Mouse (Mus musculus): ENCODE measurements around the gene Adprm. TPM values are rescaled to one million over a fixed set of nuclear protein-coding genes. Genes with fewer than 3 reads are reported as not detected.

Adprm gene
- polyA plus RNA-seq, 1 experiment from 2014 or later: 17.3 TPM

- Histone ChIP-seq H3K4me1 (replicated peaks; ENCODE audit: control insufficient read depth, insufficient read depth) (no peaks in the 10 kb centered on the region), H3K27ac (replicated peaks) (no peak overlapping the region), H3K4me3 (ENCODE audit: low read depth, low read length) (no peak overlapping the region), H3K4me2 (replicated peaks; ENCODE audit: low read depth) (no peak overlapping the region), H3K36me3 (ENCODE audit: control insufficient read depth, insufficient read depth, low read length) (no peaks in the 10 kb centered on the region), H3K27me3 (ENCODE audit: control insufficient read depth, insufficient read depth, low read length) (no peaks in the 10 kb centered on the region), H3K9me3 (ENCODE audit: control insufficient read depth, low read length) (no peaks in the 10 kb centered on the region), H3K9ac (ENCODE audit: low read length) (no peak overlapping the region)
- DNase-seq (ENCODE audit: low spot score): no peak
- ATAC-seq (ENCODE audit: low FRiP score, low TSS enrichment): no peak
- TF ChIP-seq EP300 (optimal IDR thresholded peaks at IDR 0.05): no peak
- TF ChIP-seq CTCF (IDR thresholded peaks at IDR 0.05; ENCODE audit: low read depth): no peak
- WGBS: 27% methylated on average over 3 of the region's 3 CpGs
These were observed 22.6 kb upstream of the Adprm start for GRCm38 (mm10) chr11:67075036-67075435.

GRCm38 (mm10) chr11:67072615-67073130, 20.3 kb upstream of the Adprm start:
- TF ChIP-seq EP300 (optimal IDR thresholded peaks at IDR 0.05) (no peak), CTCF (IDR thresholded peaks at IDR 0.05; ENCODE audit: low read depth) (no peak)
- DNase-seq (ENCODE audit: low spot score): no peak
- Histone ChIP-seq H3K27me3 (ENCODE audit: control insufficient read depth, insufficient read depth, low read length) (no peaks in the 10 kb centered on the region), H3K9me3 (ENCODE audit: control insufficient read depth, low read length) (no peaks in the 10 kb centered on the region), H3K4me3 (ENCODE audit: low read depth, low read length) (no peak overlapping the region), H3K4me2 (replicated peaks; ENCODE audit: low read depth) (no peak overlapping the region), H3K4me1 (replicated peaks; ENCODE audit: control insufficient read depth, insufficient read depth) (no peaks in the 10 kb centered on the region), H3K9ac (ENCODE audit: low read length) (no peak overlapping the region), H3K27ac (replicated peaks) (no peak overlapping the region), H3K36me3 (ENCODE audit: control insufficient read depth, insufficient read depth, low read length) (0 out of 2 replicates have a peak, but pooled peaks cover under 1% of the 10 kb centered on the region)
- no peak for ATAC-seq (ENCODE audit: low FRiP score, low TSS enrichment)
- 75% methylated on average over 15 of the region's 15 CpGs for WGBS

- Histone ChIP-seq H3K4me3 (ENCODE audit: low read depth, low read length) (no peak overlapping the region), H3K36me3 (ENCODE audit: control insufficient read depth, insufficient read depth, low read length) (peaks cover 21% of the 10 kb centered on the region), H3K27me3 (ENCODE audit: control insufficient read depth, insufficient read depth, low read length) (no peaks in the 10 kb centered on the region), H3K9me3 (ENCODE audit: control insufficient read depth, low read length) (no peaks in the 10 kb centered on the region), H3K4me2 (replicated peaks; ENCODE audit: low read depth) (no peak overlapping the region), H3K4me1 (replicated peaks; ENCODE audit: control insufficient read depth, insufficient read depth) (no peaks in the 10 kb centered on the region), H3K9ac (ENCODE audit: low read length) (no peak overlapping the region), H3K27ac (replicated peaks) (no peak overlapping the region)
- TF ChIP-seq CTCF (IDR thresholded peaks at IDR 0.05; ENCODE audit: low read depth) (no peak), EP300 (optimal IDR thresholded peaks at IDR 0.05) (no peak)
- DNase-seq (ENCODE audit: low spot score) (no peak), ATAC-seq (ENCODE audit: low FRiP score, low TSS enrichment) (no peak)
- WGBS: 74% methylated on average over 3 of the region's 3 CpGs
These were observed 15.3 kb upstream of the Adprm start for GRCm38 (mm10) chr11:67067741-67068140.

GRCm38 (mm10) chr11:67062726-67063125, 10.3 kb upstream of the Adprm start:
- no peak for TF ChIP-seq CTCF (IDR thresholded peaks at IDR 0.05; ENCODE audit: low read depth)
- no peak overlapping the region for H3K27ac ChIP-seq (replicated peaks)
- H3K27me3 ChIP-seq (ENCODE audit: control insufficient read depth, insufficient read depth, low read length): no peaks in the 10 kb centered on the region
- H3K4me3 ChIP-seq (ENCODE audit: low read depth, low read length): no peak overlapping the region
- H3K4me1 ChIP-seq (replicated peaks; ENCODE audit: control insufficient read depth, insufficient read depth): no peaks in the 10 kb centered on the region
- ATAC-seq (ENCODE audit: low FRiP score, low TSS enrichment) (no peak), DNase-seq (ENCODE audit: low spot score) (no peak)
- H3K36me3 ChIP-seq (ENCODE audit: control insufficient read depth, insufficient read depth, low read length): peaks cover 37% of the 10 kb centered on the region
- no peak overlapping the region for H3K4me2 ChIP-seq (replicated peaks; ENCODE audit: low read depth)
- H3K9me3 ChIP-seq (ENCODE audit: control insufficient read depth, low read length): no peaks in the 10 kb centered on the region
- WGBS: 82% methylated on average over 3 of the region's 3 CpGs
- H3K9ac ChIP-seq (ENCODE audit: low read length): no peak overlapping the region

GRCm38 (mm10) chr11:67061311-67061710, 8.9 kb upstream of the Adprm start:
- H3K27ac ChIP-seq (replicated peaks): no peak overlapping the region
- H3K4me3 ChIP-seq (ENCODE audit: low read depth, low read length): no peak overlapping the region
- DNase-seq (ENCODE audit: low spot score) (no peak), ATAC-seq (ENCODE audit: low FRiP score, low TSS enrichment) (no peak)
- H3K4me1 ChIP-seq (replicated peaks; ENCODE audit: control insufficient read depth, insufficient read depth): no peaks in the 10 kb centered on the region
- no peaks in the 10 kb centered on the region for H3K27me3 ChIP-seq (ENCODE audit: control insufficient read depth, insufficient read depth, low read length)
- 90% methylated on average over 2 of the region's 2 CpGs for WGBS
- H3K4me2 ChIP-seq (replicated peaks; ENCODE audit: low read depth): no peak overlapping the region
- TF ChIP-seq CTCF (IDR thresholded peaks at IDR 0.05; ENCODE audit: low read depth) (no peak), EP300 (optimal IDR thresholded peaks at IDR 0.05) (no peak)
- H3K9me3 ChIP-seq (ENCODE audit: control insufficient read depth, low read length): no peaks in the 10 kb centered on the region
- peaks cover 44% of the 10 kb centered on the region for H3K36me3 ChIP-seq (ENCODE audit: control insufficient read depth, insufficient read depth, low read length)
- H3K9ac ChIP-seq (ENCODE audit: low read length): no peak overlapping the region

- no peaks in the 10 kb centered on the region for H3K9me3 ChIP-seq (ENCODE audit: control insufficient read depth, low read length)
- no peak overlapping the region for H3K27ac ChIP-seq (replicated peaks)
- TF ChIP-seq EP300 (optimal IDR thresholded peaks at IDR 0.05) (no peak), CTCF (IDR thresholded peaks at IDR 0.05; ENCODE audit: low read depth) (no peak)
- H3K36me3 ChIP-seq (ENCODE audit: control insufficient read depth, insufficient read depth, low read length): peaks cover 30% of the 10 kb centered on the region
- H3K9ac ChIP-seq (ENCODE audit: low read length): no peak overlapping the region
- H3K4me1 ChIP-seq (replicated peaks; ENCODE audit: control insufficient read depth, insufficient read depth): no peaks in the 10 kb centered on the region
- no peaks in the 10 kb centered on the region for H3K27me3 ChIP-seq (ENCODE audit: control insufficient read depth, insufficient read depth, low read length)
- H3K4me3 ChIP-seq (ENCODE audit: low read depth, low read length): no peak overlapping the region
- no peak for DNase-seq (ENCODE audit: low spot score)
- H3K4me2 ChIP-seq (replicated peaks; ENCODE audit: low read depth): no peak overlapping the region
- whole genome bisulfite sequencing: 90% methylated on average over 8 of the region's 8 CpGs
- ATAC-seq (ENCODE audit: low FRiP score, low TSS enrichment): no peak
These were observed 2.5 kb upstream of the Adprm start for GRCm38 (mm10) chr11:67054754-67055365.

All from stomach, postnatal 0 days (tissue).